In genomic region chr5:137570181-137570580, GRCm38 (mm10) we compare ENCODE assay signal across 17 mouse cellular contexts. TPM values are rescaled to one million over a fixed set of nuclear protein-coding genes. Genes with fewer than 3 reads are reported as not detected.
DNase-seq lines count a peak whose midpoint lies in the region; ATAC-seq and TF ChIP-seq lines count a peak whose summit lies in the region.
"Had no signal": no experiment of that assay in that cellular context is flagged by ENCODE, and none has a peak within 500 bp of the region (broad histone marks: within the 10 kb centered on the region; RNA-seq: fewer than 3 reads in every experiment).

No protein-coding gene starts in this region.

- no peak for TF ChIP-seq POLR2A in bone marrow, adult 2 months (IDR thresholded peaks at IDR 0.05; ENCODE audit: borderline replicate concordance, control insufficient read depth, low read depth, low read length)
- TF ChIP-seq POLR2A in liver, adult 2 months (IDR thresholded peaks at IDR 0.05; ENCODE audit: extremely low read depth, insufficient read depth, low read length): no peak

- no peaks in the 10 kb centered on the region for H3K9me3 ChIP-seq in lung, postnatal 0 days (ENCODE audit: low read length)
- H3K9me3 ChIP-seq: limb, embryonic 15.5 days had no signal

- no peaks in the 10 kb centered on the region for H3K27me3 ChIP-seq in lung, postnatal 0 days (replicated peaks; ENCODE audit: insufficient read depth, low read length)
- no peaks in the 10 kb centered on the region for H3K27me3 ChIP-seq in liver, adult 2 months (ENCODE audit: control insufficient read depth, insufficient read depth, low read length)

- no peak for TF ChIP-seq CTCF in lung, postnatal 0 days (IDR thresholded peaks at IDR 0.05)
- TF ChIP-seq CTCF in bone marrow, adult 2 months (IDR thresholded peaks at IDR 0.05; ENCODE audit: control insufficient read depth, insufficient read depth, low read length): no peak
- TF ChIP-seq CTCF in liver, adult 2 months (IDR thresholded peaks at IDR 0.05; ENCODE audit: low read depth, low read length): no peak

- DNase-seq in lung, postnatal 0 days (ENCODE audit: low spot score): no peak
- DNase-seq in lung, adult 18-20 months: no peak
- DNase-seq in liver, adult 2 months (ENCODE audit: extremely low read depth, low read depth, low spot score): no peak
- no peak for DNase-seq in embryo, embryonic 10 days (ENCODE audit: low spot score)
- no peak for DNase-seq in B cell, adult 2 months
- DNase-seq: layer of hippocampus, postnatal 36 days had no signal

- 0 out of 2 replicates have a peak, but pooled peaks cover 3% of the 10 kb centered on the region for H3K4me1 ChIP-seq in lung, postnatal 0 days (ENCODE audit: insufficient read depth, low read depth, low read length)
- H3K4me1 ChIP-seq in bone marrow, adult 2 months (ENCODE audit: control insufficient read depth, insufficient read depth, low read length): no peaks in the 10 kb centered on the region; the same call in 1 of the 2 replicates
- peaks cover 9% of the 10 kb centered on the region for H3K4me1 ChIP-seq in liver, adult 2 months (ENCODE audit: control insufficient read depth, insufficient read depth, low read length)

- 37% methylated on average over 7 of the region's 7 CpGs for WGBS in lung, postnatal 0 days
- WGBS in bone marrow, adult 2 months: 2% methylated on average over 7 of the region's 7 CpGs
- WGBS in liver, adult 2 months: 7% methylated on average over 7 of the region's 7 CpGs

- H3K79me2 ChIP-seq in liver, adult 2 months (ENCODE audit: control insufficient read depth, insufficient read depth, low read length): peaks cover 10% of the 10 kb centered on the region; the same call in 1 of the 2 replicates

- 0 out of 2 replicates have a peak overlapping the region, but pooled peaks have one; percentile 25 for H3K4me2 ChIP-seq in lung, postnatal 0 days (replicated peaks; ENCODE audit: low read depth, low read length)
- H3K4me2 ChIP-seq: limb, embryonic 15.5 days had no signal

- no peak overlapping the region for H3K27ac ChIP-seq in lung, postnatal 0 days (ENCODE audit: low read length)
- peak overlapping the region; percentile 15; the same call in 1 of the 2 replicates for H3K27ac ChIP-seq in bone marrow, adult 2 months (ENCODE audit: control insufficient read depth, insufficient read depth, low read depth, low read length, poor library complexity)
- peak overlapping the region; percentile 92 for H3K27ac ChIP-seq in liver, adult 2 months (replicated peaks; ENCODE audit: insufficient read depth, low read depth, low read length)
- H3K27ac ChIP-seq: hindbrain, postnatal 0 days; limb, embryonic 15.5 days had no signal

- H3K4me3 ChIP-seq in lung, postnatal 0 days (ENCODE audit: low read depth, low read length): no peak overlapping the region
- peak overlapping the region; percentile 42 for H3K4me3 ChIP-seq in bone marrow, adult 2 months (replicated peaks; ENCODE audit: control insufficient read depth, low read depth, low read length)
- peak overlapping the region; percentile 62 for H3K4me3 ChIP-seq in liver, adult 2 months (ENCODE audit: insufficient read depth, low read depth, low read length)
- H3K4me3 ChIP-seq: limb, embryonic 15.5 days had no signal

- no peak for TF ChIP-seq EP300 in lung, postnatal 0 days (IDR thresholded peaks at IDR 0.05)

- ATAC-seq in lung, postnatal 0 days: no peak
- ATAC-seq in megakaryocyte progenitor cell, adult 5-6 weeks (replicated peaks; ENCODE audit: poor library complexity): peak; percentile 10
- ATAC-seq: hindbrain, postnatal 0 days had no signal

- H3K9ac ChIP-seq in lung, postnatal 0 days (replicated peaks; ENCODE audit: low read depth): no peak overlapping the region
- peak overlapping the region; percentile 72 for H3K9ac ChIP-seq in liver, adult 2 months (ENCODE audit: low read depth, low read length)
- H3K9ac ChIP-seq: limb, embryonic 15.5 days had no signal

- no peaks in the 10 kb centered on the region for H3K36me3 ChIP-seq in lung, postnatal 0 days (ENCODE audit: insufficient read depth, low read length)
- peaks cover 16% of the 10 kb centered on the region; the same call in 1 of the 2 replicates for H3K36me3 ChIP-seq in liver, adult 2 months (ENCODE audit: control insufficient read depth, insufficient read depth, low read length)
- H3K36me3 ChIP-seq: limb, embryonic 15.5 days had no signal

RNA-seq across cellular contexts. Expression of gene Tfr2, which starts 0.5 kb away (rescaled TPM):
- 0.33 and 0.87 TPM in 2 replicates for polyA plus RNA-seq in lung, postnatal 0 days (2015; fragmentation: Nextera tagmentation; extraction: Ambion mirVana)
- polyA plus RNA-seq in bone marrow, adult 2 months (2011; ENCODE audit: insufficient read depth, insufficient read length, low replicate concordance, missing spikeins): 25.9 and 51.0 TPM in 2 replicates
- total RNA-seq in liver, adult 2 months (2014; rRNA removed): 225 and 288 TPM in 2 replicates
- polyA plus RNA-seq in liver, adult 2 months (2012; rRNA removed): 478 and 486 TPM in 2 replicates
- total RNA-seq in megakaryocyte progenitor cell, adult 5-6 weeks (2015): 14.1 and 20.7 TPM in 2 replicates
- total RNA-seq in megakaryocyte progenitor cell, adult 5-6 weeks (2017): 13.2 and 23.4 TPM in 2 replicates
- total RNA-seq: gastrocnemius, postnatal 36 days had no signal

RNA-seq across cellular contexts. Expression of gene Actl6b, which starts 16.9 kb away (rescaled TPM):
- polyA plus RNA-seq in lung, postnatal 0 days (2015; fragmentation: Nextera tagmentation; extraction: Ambion mirVana): 0.15 TPM in 1 of 2 replicates, not detected in the other
- polyA plus RNA-seq in bone marrow, adult 2 months (2011; ENCODE audit: insufficient read depth, insufficient read length, low replicate concordance, missing spikeins): not detected in 2 replicates
- total RNA-seq in liver, adult 2 months (2014; rRNA removed): not detected in 2 replicates
- not detected in 2 replicates for polyA plus RNA-seq in liver, adult 2 months (2012; rRNA removed)
- total RNA-seq in megakaryocyte progenitor cell, adult 5-6 weeks (2015): not detected in 2 replicates
- total RNA-seq in megakaryocyte progenitor cell, adult 5-6 weeks (2017): not detected in 2 replicates
- total RNA-seq: gastrocnemius, postnatal 36 days had no signal
- polyA plus RNA-seq: heart, postnatal 0 days had no signal

RNA-seq across cellular contexts. Expression of gene Mospd3, which starts 30.7 kb away (rescaled TPM):
- 32.1 and 33.7 TPM in 2 replicates for polyA plus RNA-seq in lung, postnatal 0 days (2015; fragmentation: Nextera tagmentation; extraction: Ambion mirVana)
- polyA plus RNA-seq in bone marrow, adult 2 months (2011; ENCODE audit: insufficient read depth, insufficient read length, low replicate concordance, missing spikeins): 25.4 and 29.1 TPM in 2 replicates
- total RNA-seq in liver, adult 2 months (2014; rRNA removed): 4.3 and 6.5 TPM in 2 replicates
- 84.3 and 98.8 TPM in 2 replicates for polyA plus RNA-seq in liver, adult 2 months (2012; rRNA removed)
- 95.4 and 97.5 TPM in 2 replicates for total RNA-seq in megakaryocyte progenitor cell, adult 5-6 weeks (2015)
- 3.6 and 5.5 TPM in 2 replicates for total RNA-seq in megakaryocyte progenitor cell, adult 5-6 weeks (2017)

RNA-seq across cellular contexts. Expression of gene Gnb2, which starts 36.9 kb away (rescaled TPM):
- 507 and 513 TPM in 2 replicates for polyA plus RNA-seq in lung, postnatal 0 days (2015; fragmentation: Nextera tagmentation; extraction: Ambion mirVana)
- polyA plus RNA-seq in bone marrow, adult 2 months (2011; ENCODE audit: insufficient read depth, insufficient read length, low replicate concordance, missing spikeins): 294 and 476 TPM in 2 replicates
- 87.2 and 134 TPM in 2 replicates for total RNA-seq in liver, adult 2 months (2014; rRNA removed)
- polyA plus RNA-seq in liver, adult 2 months (2012; rRNA removed): 332 and 431 TPM in 2 replicates
- 193 and 223 TPM in 2 replicates for total RNA-seq in megakaryocyte progenitor cell, adult 5-6 weeks (2015)
- total RNA-seq in megakaryocyte progenitor cell, adult 5-6 weeks (2017): 187 and 251 TPM in 2 replicates

RNA-seq across cellular contexts. Expression of gene Epo, which starts 37.1 kb away (rescaled TPM):
- not detected in 2 replicates for polyA plus RNA-seq in lung, postnatal 0 days (2015; fragmentation: Nextera tagmentation; extraction: Ambion mirVana)
- polyA plus RNA-seq in bone marrow, adult 2 months (2011; ENCODE audit: insufficient read depth, insufficient read length, low replicate concordance, missing spikeins): not detected in 2 replicates
- total RNA-seq in liver, adult 2 months (2014; rRNA removed): not detected in 2 replicates
- not detected in 2 replicates for polyA plus RNA-seq in liver, adult 2 months (2012; rRNA removed)
- total RNA-seq in megakaryocyte progenitor cell, adult 5-6 weeks (2015): not detected in 2 replicates
- total RNA-seq in megakaryocyte progenitor cell, adult 5-6 weeks (2017): not detected in 2 replicates
- total RNA-seq: adrenal gland, postnatal 14 days; gastrocnemius, postnatal 36 days; hindbrain, postnatal 0 days; layer of hippocampus, postnatal 36 days had no signal
- polyA plus RNA-seq: cortical plate, adult 2 months; frontal cortex, adult 2 months; heart, postnatal 0 days; hindbrain, postnatal 0 days; kidney, adult 2 months; large intestine, adult 2 months; limb, embryonic 15.5 days had no signal

Comparison
In these comparisons a context has a peak if more than half of its experiments do, and no peak if none do; other contexts are left out.
1. RNA of gene Tfr2, which starts 0.5 kb away (polyA plus RNA-seq): 478 to 486 TPM in liver, adult 2 months and 25.9 to 51.0 TPM in bone marrow, adult 2 months; 0.33 to 0.87 TPM in lung, postnatal 0 days; every median in the first group is over 10 times any median in the second.